Mouse (Mus musculus) ovary, adult 10 weeks (tissue): ENCODE data around the gene Actr3. TPM values are rescaled to one million over a fixed set of nuclear protein-coding genes. Genes with fewer than 3 reads are reported as not detected.

Experiments
- polyA plus RNA-seq: library from polyadenylated mRNA; stranded (reverse); fragments of 350-450 nt; fragmentation: Illumina TruSeq; extraction: RNeasy Lipid Tissue Mini Kit (QIAGEN cat#74804); gene quantifications from one replicate; pipeline ENCODE4 v1.2.3, GENCODE M21; 2014

The Actr3 gene
- polyA plus RNA-seq, result 500 TPM

GRCm38 (mm10) chr1:125435369-125436135 lies at the start of gene Actr3:
Gene Actr3, minus strand, starts transcription at chr1:125435727.

Other genes with a start within 250 kb of the Actr3 start
- gene Slc35f5, start 124.9 kb upstream of the Actr3 start, polyA plus RNA-seq, result 44.5 TPM
- 1.5 TPM for gene Gpr39, start 241.3 kb upstream of the Actr3 start, polyA plus RNA-seq